Mouse (Mus musculus) olfactory bulb, adult 2 months (tissue): Measurements from ENCODE around the gene Gfod1. TPM values are rescaled to one million over a fixed set of nuclear protein-coding genes. Genes with fewer than 3 reads are reported as not detected.

Source experiments
- H3K27ac ChIP-seq: fragments of 200-500 bp; 2 replicates; pipeline ENCODE4 v1.5.1; 2012; ENCODE audit warnings: low read depth, low read length; ENCODE audit not compliant: insufficient read depth
- H3K4me1 ChIP-seq: fragments of 200-500 bp; 2 replicates; pipeline ENCODE4 v1.6.1; 2012; ENCODE audit warnings: low read length; ENCODE audit not compliant: control insufficient read depth, insufficient read depth
- H3K4me3 ChIP-seq: fragments of 200-500 bp; 2 replicates; pipeline ENCODE4 v1.5.1; 2012; ENCODE audit warnings: mild to moderate bottlenecking, low read depth, low read length, moderate library complexity; ENCODE audit not compliant: insufficient read depth
- CTCF ChIP-seq: fragments of 200-500 bp; IDR thresholded peaks from 2 replicates; pipeline ENCODE4 v1.5.1; 2012; ENCODE audit warnings: low read depth, mild to moderate bottlenecking, low read length, moderate library complexity; ENCODE audit not compliant: insufficient read depth
- POLR2A ChIP-seq: fragments of 200-500 bp; IDR thresholded peaks from 2 replicates; pipeline ENCODE4 v1.6.1; 2012; ENCODE audit warnings: mild to moderate bottlenecking, low read depth, low read length, moderate library complexity; ENCODE audit not compliant: insufficient read depth
- whole genome bisulfite sequencing: fragments of 180-500 bp; shearing (Covaris S2); methylation state at CpG from one replicate; pipeline ENCODE4 v1.1.7; 2018; 5-methylcytosine and 5-hydroxymethylcytosine counted together
- polyA plus RNA-seq: library from polyadenylated mRNA; stranded (reverse); fragments of >200 nt; gene quantifications from 2 replicates; pipeline ENCODE4 v1.2.4, GENCODE M21; 2012; ENCODE audit warnings: low replicate concordance; ENCODE audit not compliant: missing spikeins, insufficient read depth, insufficient read length

Gene Gfod1
- polyA plus RNA-seq, 1 experiment = not detected

DNA sequence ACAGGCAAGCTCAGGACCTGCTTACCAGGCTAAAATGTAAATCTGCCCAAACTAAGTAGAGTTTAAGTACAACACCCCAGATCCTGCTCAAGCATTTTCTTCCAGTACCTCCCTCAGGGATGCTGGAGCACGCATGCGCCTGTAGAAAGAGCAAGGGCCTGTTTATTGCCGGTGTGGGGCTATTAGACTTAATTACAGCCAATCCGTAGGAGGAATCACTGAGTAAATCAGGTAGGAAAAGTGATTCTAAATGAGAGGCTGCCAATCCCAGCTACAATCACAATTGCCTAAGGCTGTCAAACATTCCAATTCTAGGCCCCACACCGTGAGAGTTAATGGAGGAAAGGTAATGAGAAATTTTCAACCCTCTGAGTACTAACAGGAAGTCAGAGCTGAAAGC, 145.7 kb downstream of the Gfod1 start:
- H3K4me3 ChIP-seq = no peak overlapping the region
- TF ChIP-seq POLR2A = no peak
- H3K4me1 ChIP-seq = no peaks in the 10 kb centered on the region
- 75% methylated on average over 5 of the region's 5 CpGs for WGBS
- H3K27ac ChIP-seq = no peak overlapping the region

DNA sequence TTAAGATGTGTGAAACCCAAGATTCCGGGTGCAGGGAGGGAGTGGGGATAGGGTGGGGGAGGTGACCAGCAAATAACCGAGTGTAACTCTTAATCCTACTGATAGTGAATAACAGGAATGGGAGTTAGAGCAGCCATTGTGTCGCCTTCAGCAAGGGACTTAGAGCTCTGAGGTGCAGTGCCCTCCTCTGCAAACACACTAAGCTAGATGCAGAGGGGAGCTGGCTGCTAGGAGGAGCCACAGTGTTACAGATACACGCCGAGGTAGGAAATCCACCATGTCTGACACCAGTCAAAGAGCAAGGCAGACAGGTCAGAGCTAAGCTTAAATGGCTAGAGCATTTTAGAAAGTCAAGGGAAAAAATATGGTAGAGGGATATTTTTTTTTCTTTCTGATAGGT, 146.6 kb downstream of the Gfod1 start:
- H3K4me1 ChIP-seq = no peaks in the 10 kb centered on the region
- H3K27ac ChIP-seq = no peak overlapping the region
- TF ChIP-seq CTCF (no peak), POLR2A (no peak)
- WGBS = 63% methylated on average over 5 of the region's 5 CpGs
- no peak overlapping the region for H3K4me3 ChIP-seq

DNA sequence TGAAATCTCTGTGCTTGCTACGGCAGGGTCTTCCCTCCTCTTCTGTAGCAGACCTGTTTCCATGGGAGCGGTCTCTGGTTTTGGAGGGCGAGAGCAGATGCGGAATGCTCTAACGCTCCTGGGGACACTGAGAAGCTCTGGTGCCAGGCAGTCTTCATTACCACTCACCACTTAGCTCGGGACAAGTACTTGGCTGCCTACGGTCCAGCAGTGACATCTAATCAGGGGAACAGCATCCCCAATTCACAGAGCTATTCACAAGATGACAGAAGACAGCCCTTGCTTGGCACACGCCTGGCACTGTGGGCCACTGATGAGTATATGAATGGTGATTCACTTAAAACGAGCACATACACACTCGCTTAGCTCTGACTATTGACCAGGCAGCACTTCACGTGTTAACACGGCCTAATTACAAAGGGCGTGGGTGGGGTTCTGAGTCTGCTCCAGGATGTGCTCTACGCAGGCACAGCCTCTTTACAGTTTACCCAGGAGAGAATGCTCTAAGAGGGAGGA, 151.9 kb downstream of the Gfod1 start:
- no peak for TF ChIP-seq POLR2A
- TF ChIP-seq CTCF = no peak
- Histone ChIP-seq H3K27ac (no peak overlapping the region), H3K4me3 (no peak overlapping the region), H3K4me1 (peaks cover 6% of the 10 kb centered on the region)
- 79% methylated on average over 14 of the region's 14 CpGs for whole genome bisulfite sequencing

DNA sequence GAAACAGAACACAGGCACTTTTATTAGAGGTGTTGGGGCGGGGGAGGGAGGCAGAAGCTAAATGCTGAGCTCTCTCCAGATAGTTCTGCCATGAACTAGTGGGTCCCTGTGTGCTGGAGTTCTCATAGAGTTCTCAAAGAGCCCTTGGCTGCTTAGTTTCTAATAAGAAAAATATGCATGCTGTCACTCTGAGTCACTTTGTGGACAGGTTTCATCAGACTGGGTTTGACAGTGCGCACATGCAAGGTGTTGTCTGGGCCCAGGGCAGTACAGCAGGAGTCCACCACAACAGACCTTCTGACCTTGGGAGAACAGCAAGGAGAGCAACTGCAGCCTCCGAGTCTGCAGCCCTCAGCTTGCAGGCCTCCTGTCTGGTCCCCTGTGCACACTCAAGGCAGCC, 154.3 kb downstream of the Gfod1 start:
- TF ChIP-seq POLR2A = no peak
- no peak for TF ChIP-seq CTCF
- WGBS = 93% methylated on average over 3 of the region's 3 CpGs
- no peak overlapping the region for H3K4me3 ChIP-seq

DNA sequence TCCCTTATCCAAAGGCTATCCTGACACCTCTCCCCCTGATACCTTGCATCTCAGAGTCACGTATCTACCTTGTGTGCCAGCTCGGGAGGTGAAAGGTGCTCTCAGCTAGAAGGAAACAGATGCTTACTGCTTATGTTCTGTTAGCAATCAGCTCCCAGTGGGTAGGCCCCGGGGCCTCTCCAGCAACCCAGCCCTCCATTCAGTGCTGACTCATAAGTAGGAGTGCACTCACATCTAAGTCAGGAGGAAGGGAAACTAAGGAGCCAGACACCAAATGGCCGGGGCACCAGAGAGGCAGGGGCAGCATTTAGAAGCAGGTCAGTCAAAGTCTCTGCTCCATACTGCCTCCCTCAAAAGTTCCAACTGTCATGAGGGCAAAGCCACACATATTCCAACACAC, 155.3 kb downstream of the Gfod1 start:
- Histone ChIP-seq H3K27ac (no peak overlapping the region), H3K4me1 (peaks cover 6% of the 10 kb centered on the region), H3K4me3 (no peak overlapping the region)
- TF ChIP-seq POLR2A = no peak
- no peak for TF ChIP-seq CTCF
- WGBS = 52% methylated on average over 4 of the region's 4 CpGs

More for the DNA sequence above, 154.3 kb downstream of the Gfod1 start:
- Histone ChIP-seq H3K27ac (no peak overlapping the region), H3K4me1 (peaks cover 6% of the 10 kb centered on the region)

DNA sequence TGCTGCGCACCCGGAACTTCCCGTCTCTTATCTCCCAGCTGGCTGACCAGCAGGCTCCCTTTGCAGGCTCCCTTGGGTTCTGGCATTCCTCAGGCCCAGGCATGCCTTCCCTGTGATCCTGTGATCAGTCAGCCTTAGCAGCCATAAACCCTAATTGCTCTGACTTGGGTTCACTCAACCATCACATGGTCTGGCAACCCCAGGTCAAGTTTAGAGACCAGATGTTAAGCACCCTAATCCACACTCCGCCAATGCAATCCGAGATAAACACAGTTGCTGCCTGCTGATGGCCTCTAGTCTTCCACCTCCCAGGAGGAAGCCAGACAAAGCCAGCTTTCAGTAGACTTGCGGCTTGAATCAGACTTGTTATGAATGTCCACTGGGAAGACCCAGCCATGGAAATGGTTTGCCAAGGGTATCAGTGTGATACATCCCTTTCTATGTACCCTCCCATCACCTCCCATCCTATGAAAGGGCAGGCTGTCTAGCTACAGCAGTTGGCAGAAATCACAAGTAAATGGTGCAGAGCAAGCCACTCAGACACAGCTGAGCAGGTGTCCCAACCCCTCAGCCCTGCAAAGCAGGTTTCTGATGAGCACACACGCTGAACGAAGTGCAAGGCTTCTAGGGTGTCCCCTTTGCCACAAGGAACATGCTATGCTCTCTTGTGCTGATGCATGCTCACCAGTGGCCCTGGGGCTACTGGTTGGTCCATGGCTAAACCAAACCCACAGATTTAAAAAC, 157.3 kb downstream of the Gfod1 start:
- TF ChIP-seq POLR2A = no peak
- no peak for TF ChIP-seq CTCF
- H3K27ac ChIP-seq = no peak overlapping the region
- no peak overlapping the region for H3K4me3 ChIP-seq
- H3K4me1 ChIP-seq = peaks cover 6% of the 10 kb centered on the region
- WGBS = 85% methylated on average over 8 of the region's 8 CpGs

Other genes starting within 250 kb of the Gfod1 start
- not detected in 2 replicates for gene Tbc1d7, start 132.7 kb downstream of the Gfod1 start, polyA plus RNA-seq
- not detected in 2 replicates for gene Sirt5, start 61.3 kb upstream of the Gfod1 start, polyA plus RNA-seq
- 465 TPM in 1 of 2 replicates, not detected in the other for gene Nol7, start 94.2 kb upstream of the Gfod1 start, polyA plus RNA-seq
- gene Ranbp9, start 177.1 kb upstream of the Gfod1 start, polyA plus RNA-seq = 568 TPM in 1 of 2 replicates, not detected in the other